Mouse (Mus musculus) liver, adult 10 weeks (tissue): Measurements from ENCODE around the gene Dab1. TPM values are rescaled to one million over a fixed set of nuclear protein-coding genes. Genes with fewer than 3 reads are reported as not detected.

Source experiments
- polyA plus RNA-seq: library from polyadenylated mRNA; stranded (reverse); fragments of 350-450 nt; fragmentation: Illumina TruSeq; extraction: RNeasy Lipid Tissue Mini Kit (QIAGEN cat#74804); gene quantifications from one replicate; pipeline ENCODE4 v1.2.3, GENCODE M21; 2014; ENCODE audit warnings: low read depth, low replicate concordance

Gene Dab1
- 0.69 TPM for polyA plus RNA-seq

GRCm38 (mm10) chr4:103619321-103619945 lies at the start of gene Dab1:
Dab1 (plus strand) TSS chr4:103619359.

GRCm38 (mm10) chr4:104766065-104766464 lies 1146.9 kb downstream of the Dab1 start, which contains the start of gene C8b:
C8b (plus strand) TSS chr4:104766317.

